Mouse (Mus musculus): ENCODE results near the gene Adcyap1r1. TPM values are rescaled to one million over a fixed set of nuclear protein-coding genes. Genes with fewer than 3 reads are reported as not detected.

Gene Adcyap1r1
- polyA plus RNA-seq, 1 experiment from 2014 or later, result 31.4 TPM

GRCm38 (mm10) chr6:55432121-55432520 lies 19.7 kb upstream of the Adcyap1r1 start:
- Histone ChIP-seq H3K4me3 (no peak overlapping the region), H3K27me3 (ENCODE audit: insufficient read depth, poor library complexity, severe bottlenecking) (no peaks in the 10 kb centered on the region), H3K9me3 (no peaks in the 10 kb centered on the region), H3K4me1 (replicated peaks) (peaks cover 42% of the 10 kb centered on the region), H3K36me3 (no peaks in the 10 kb centered on the region), H3K27ac (no peak overlapping the region)
- no peak for DNase-seq (ENCODE audit: low spot score)

- no peaks in the 10 kb centered on the region for H3K9me3 ChIP-seq
- peak overlapping the region; percentile 81 for H3K27ac ChIP-seq
- peak; percentile 61 for DNase-seq (ENCODE audit: low spot score)
- 22% methylated on average over 3 of the region's 3 CpGs for WGBS
- H3K4me1 ChIP-seq (replicated peaks), result peaks cover 46% of the 10 kb centered on the region
- H3K4me3 ChIP-seq, result no peak overlapping the region
- no peaks in the 10 kb centered on the region for H3K27me3 ChIP-seq (ENCODE audit: insufficient read depth, poor library complexity, severe bottlenecking)
- H3K36me3 ChIP-seq, result no peaks in the 10 kb centered on the region
Observed at GRCm38 (mm10) chr6:55434360-55434759, 17.4 kb upstream of the Adcyap1r1 start.

- Histone ChIP-seq H3K4me1 (replicated peaks) (peaks cover 46% of the 10 kb centered on the region), H3K27me3 (ENCODE audit: insufficient read depth, poor library complexity, severe bottlenecking) (no peaks in the 10 kb centered on the region), H3K36me3 (no peaks in the 10 kb centered on the region), H3K9me3 (no peaks in the 10 kb centered on the region), H3K4me3 (no peak overlapping the region), H3K27ac (peak overlapping the region; percentile 81)
- WGBS, result 52% methylated on average over 8 of the region's 8 CpGs
- DNase-seq (ENCODE audit: low spot score), result peak; percentile 68
Observed at GRCm38 (mm10) chr6:55435266-55436159, 16.3 kb upstream of the Adcyap1r1 start.

GRCm38 (mm10) chr6:55437919-55438318 lies 13.9 kb upstream of the Adcyap1r1 start:
- WGBS, result 66% methylated on average over 3 of the region's 3 CpGs
- Histone ChIP-seq H3K4me3 (no peak overlapping the region), H3K27me3 (ENCODE audit: insufficient read depth, poor library complexity, severe bottlenecking) (peaks cover 3% of the 10 kb centered on the region; the same call in 1 of the 2 replicates), H3K36me3 (no peaks in the 10 kb centered on the region), H3K4me1 (replicated peaks) (peaks cover 46% of the 10 kb centered on the region), H3K27ac (peak overlapping the region; percentile 69), H3K9me3 (no peaks in the 10 kb centered on the region)
- DNase-seq (ENCODE audit: low spot score), result no peak

GRCm38 (mm10) chr6:55438837-55439236 lies 12.9 kb upstream of the Adcyap1r1 start:
- H3K4me1 ChIP-seq (replicated peaks), result peaks cover 44% of the 10 kb centered on the region
- no peak for DNase-seq (ENCODE audit: low spot score)

GRCm38 (mm10) chr6:55443927-55444688 lies 7.7 kb upstream of the Adcyap1r1 start:
- H3K4me3 ChIP-seq, result no peak overlapping the region
- H3K9me3 ChIP-seq, result no peaks in the 10 kb centered on the region
- H3K4me1 ChIP-seq (replicated peaks), result peaks cover 49% of the 10 kb centered on the region
- H3K36me3 ChIP-seq, result no peaks in the 10 kb centered on the region
- 16% methylated on average over 2 of the region's 2 CpGs for WGBS
- peak; percentile 77 for DNase-seq (ENCODE audit: low spot score)
- H3K27ac ChIP-seq, result peak overlapping the region; percentile 91
- peaks cover 15% of the 10 kb centered on the region for H3K27me3 ChIP-seq (ENCODE audit: insufficient read depth, poor library complexity, severe bottlenecking)

More at GRCm38 (mm10) chr6:55438837-55439236, 12.9 kb upstream of the Adcyap1r1 start:
- H3K27me3 ChIP-seq (ENCODE audit: insufficient read depth, poor library complexity, severe bottlenecking), result peaks cover 3% of the 10 kb centered on the region; the same call in 1 of the 2 replicates
- 80% methylated on average over 2 of the region's 2 CpGs for WGBS
- 0 out of 2 replicates have a peak overlapping the region, but pooled peaks have one; percentile 2 for H3K27ac ChIP-seq
- H3K9me3 ChIP-seq, result no peaks in the 10 kb centered on the region
- no peak overlapping the region for H3K4me3 ChIP-seq
- no peaks in the 10 kb centered on the region for H3K36me3 ChIP-seq

GRCm38 (mm10) chr6:55444721-55445120 lies 7.1 kb upstream of the Adcyap1r1 start:
- no peaks in the 10 kb centered on the region for H3K36me3 ChIP-seq
- DNase-seq (ENCODE audit: low spot score), result no peak
- no peaks in the 10 kb centered on the region for H3K9me3 ChIP-seq
- 39% methylated on average over 4 of the region's 4 CpGs for WGBS
- peaks cover 21% of the 10 kb centered on the region for H3K27me3 ChIP-seq (ENCODE audit: insufficient read depth, poor library complexity, severe bottlenecking)
- peak overlapping the region; percentile 91 for H3K27ac ChIP-seq
- H3K4me1 ChIP-seq (replicated peaks), result peaks cover 53% of the 10 kb centered on the region
- no peak overlapping the region for H3K4me3 ChIP-seq

- Histone ChIP-seq H3K27me3 (ENCODE audit: insufficient read depth, poor library complexity, severe bottlenecking) (peaks cover 52% of the 10 kb centered on the region), H3K9me3 (no peaks in the 10 kb centered on the region), H3K36me3 (no peaks in the 10 kb centered on the region), H3K4me1 (replicated peaks) (peaks cover 78% of the 10 kb centered on the region), H3K27ac (no peak overlapping the region; the same call in 1 of the 2 replicates), H3K4me3 (no peak overlapping the region)
- no peak for DNase-seq (ENCODE audit: low spot score)
- WGBS, result 71% methylated on average over 9 of the region's 9 CpGs
Observed at GRCm38 (mm10) chr6:55448199-55448598, 3.6 kb upstream of the Adcyap1r1 start.

- H3K4me1 ChIP-seq (replicated peaks), result peaks cover 78% of the 10 kb centered on the region
- no peaks in the 10 kb centered on the region for H3K36me3 ChIP-seq
- no peaks in the 10 kb centered on the region for H3K9me3 ChIP-seq
- DNase-seq (ENCODE audit: low spot score), result no peak
- no peak overlapping the region for H3K4me3 ChIP-seq
- 78% methylated on average over 8 of the region's 8 CpGs for WGBS
- peak overlapping the region; percentile 45; the same call in 1 of the 2 replicates for H3K27ac ChIP-seq
- peaks cover 62% of the 10 kb centered on the region for H3K27me3 ChIP-seq (ENCODE audit: insufficient read depth, poor library complexity, severe bottlenecking)
Observed at GRCm38 (mm10) chr6:55448976-55449678, 2.7 kb upstream of the Adcyap1r1 start.

GRCm38 (mm10) chr6:55452381-55452780 lies 603 bp downstream of the Adcyap1r1 start:
- Histone ChIP-seq H3K27ac (peak overlapping the region; percentile 89), H3K36me3 (0 out of 2 replicates have a peak, but pooled peaks cover 9% of the 10 kb centered on the region), H3K4me1 (replicated peaks) (peaks cover 88% of the 10 kb centered on the region), H3K27me3 (ENCODE audit: insufficient read depth, poor library complexity, severe bottlenecking) (peaks cover 78% of the 10 kb centered on the region), H3K9me3 (no peaks in the 10 kb centered on the region), H3K4me3 (peak overlapping the region; percentile 71)
- WGBS, result 1% methylated on average over 24 of the region's 24 CpGs
- DNase-seq (ENCODE audit: low spot score), result no peak

GRCm38 (mm10) chr6:55453548-55453947 lies 1.8 kb downstream of the Adcyap1r1 start:
- H3K27ac ChIP-seq, result peak overlapping the region; percentile 89; the same call in 1 of the 2 replicates
- peak overlapping the region; percentile 71 for H3K4me3 ChIP-seq
- 64% methylated on average over 1 of the region's 1 CpGs for WGBS

GRCm38 (mm10) chr6:55455641-55456040 lies 3.9 kb downstream of the Adcyap1r1 start:
- 82% methylated on average over 5 of the region's 5 CpGs for WGBS
- Histone ChIP-seq H3K27ac (no peak overlapping the region), H3K27me3 (ENCODE audit: insufficient read depth, poor library complexity, severe bottlenecking) (peaks cover 61% of the 10 kb centered on the region)

More at GRCm38 (mm10) chr6:55453548-55453947, 1.8 kb downstream of the Adcyap1r1 start:
- H3K27me3 ChIP-seq (ENCODE audit: insufficient read depth, poor library complexity, severe bottlenecking), result peaks cover 77% of the 10 kb centered on the region
- peaks cover 12% of the 10 kb centered on the region; the same call in 1 of the 2 replicates for H3K36me3 ChIP-seq
- DNase-seq (ENCODE audit: low spot score), result no peak
- peaks cover 86% of the 10 kb centered on the region for H3K4me1 ChIP-seq (replicated peaks)
- H3K9me3 ChIP-seq, result no peaks in the 10 kb centered on the region

More at GRCm38 (mm10) chr6:55455641-55456040, 3.9 kb downstream of the Adcyap1r1 start:
- Histone ChIP-seq H3K4me1 (replicated peaks) (peaks cover 89% of the 10 kb centered on the region), H3K4me3 (peak overlapping the region; percentile 71), H3K9me3 (no peaks in the 10 kb centered on the region), H3K36me3 (peaks cover 26% of the 10 kb centered on the region)
- no peak for DNase-seq (ENCODE audit: low spot score)

Data from hindbrain, embryonic 10.5 days (tissue).